Mouse (Mus musculus): ENCODE measurements around the gene Serpina3a. TPM values are rescaled to one million over a fixed set of nuclear protein-coding genes. Genes with fewer than 3 reads are reported as not detected.

Serpina3a gene
- polyA plus RNA-seq, 1 experiment from 2014 or later: not detected

DNA sequence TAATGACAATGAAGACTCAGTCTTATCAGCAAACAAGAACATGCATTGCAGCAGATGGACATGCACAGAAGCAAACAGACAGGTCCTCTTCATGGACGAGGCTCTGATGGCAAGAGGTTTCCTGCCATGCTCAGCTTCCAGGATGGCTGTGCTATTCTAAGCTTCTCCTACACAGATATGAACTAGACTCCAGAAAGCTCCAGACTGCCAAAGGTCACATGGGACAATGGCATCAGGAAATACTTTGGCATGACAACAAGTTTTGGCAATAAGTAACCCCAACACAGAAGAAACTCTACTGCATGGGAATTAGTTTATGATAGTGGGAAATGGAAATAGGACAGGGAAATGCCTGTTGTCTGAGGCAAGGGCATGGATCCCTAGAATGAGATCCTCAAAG is 30.8 kb downstream of the Serpina3a start:
- Histone ChIP-seq H3K27ac (replicated peaks) (no peak overlapping the region), H3K27me3 (replicated peaks) (peaks cover 5% of the 10 kb centered on the region; the same call in 1 of the 2 replicates), H3K4me2 (no peak overlapping the region), H3K4me1 (no peaks in the 10 kb centered on the region), H3K9me3 (no peaks in the 10 kb centered on the region), H3K4me3 (no peak overlapping the region), H3K36me3 (no peaks in the 10 kb centered on the region), H3K9ac (no peak overlapping the region)
- ATAC-seq (ENCODE audit: extremely low read depth, insufficient number of reproducible peaks, low FRiP score, low TSS enrichment): no peak
- WGBS: 36% methylated on average over 1 of the region's 1 CpGs

DNA sequence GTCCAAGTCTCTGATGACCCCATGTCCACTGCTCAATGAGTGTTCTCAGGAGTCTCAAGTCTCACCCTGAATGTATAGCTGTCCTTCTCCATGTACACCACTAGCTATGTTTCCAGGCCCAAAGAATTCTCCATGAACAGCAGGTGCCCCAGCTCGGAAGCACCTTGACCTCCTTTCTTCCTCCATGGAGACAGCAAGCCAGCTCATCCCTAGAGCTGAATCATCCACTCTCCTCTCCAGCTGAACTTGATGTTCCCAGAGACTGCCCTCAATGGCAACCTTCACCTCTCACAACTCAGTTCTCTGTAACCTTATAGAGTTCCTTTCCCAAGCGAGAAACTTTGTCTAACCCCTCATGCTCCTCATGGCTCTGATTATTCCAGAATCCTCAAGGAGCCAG is 33.0 kb downstream of the Serpina3a start:
- no peak for ATAC-seq (ENCODE audit: extremely low read depth, insufficient number of reproducible peaks, low FRiP score, low TSS enrichment)
- WGBS: 61% methylated on average over 2 of the region's 2 CpGs
- H3K4me3 ChIP-seq: no peak overlapping the region
- H3K9ac ChIP-seq: no peak overlapping the region
- no peaks in the 10 kb centered on the region for H3K4me1 ChIP-seq
- no peaks in the 10 kb centered on the region; the same call in 1 of the 2 replicates for H3K27me3 ChIP-seq (replicated peaks)
- no peak overlapping the region for H3K4me2 ChIP-seq
- no peaks in the 10 kb centered on the region for H3K36me3 ChIP-seq
- H3K9me3 ChIP-seq: no peaks in the 10 kb centered on the region
- no peak overlapping the region for H3K27ac ChIP-seq (replicated peaks)

DNA sequence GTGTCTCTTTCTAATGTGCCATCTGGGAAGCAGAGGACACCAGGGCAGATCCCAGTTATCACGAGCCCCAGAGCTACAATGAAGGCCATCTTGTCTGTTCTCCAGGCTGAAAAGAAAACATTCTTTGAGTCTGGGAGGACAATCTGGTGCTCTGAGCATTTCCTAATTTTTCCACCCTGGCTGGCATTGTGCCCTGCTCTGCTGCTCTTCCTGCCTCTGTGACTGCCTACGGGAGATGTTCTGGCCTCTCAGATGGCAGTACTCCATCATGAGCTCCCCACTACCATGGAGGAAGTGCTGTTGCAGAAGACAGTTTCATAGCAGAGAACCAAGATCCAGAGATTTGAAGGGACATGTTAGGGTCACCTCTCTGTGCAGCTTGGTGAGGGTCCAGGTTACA is 39.5 kb downstream of the Serpina3a start:
- WGBS: 57% methylated on average over 2 of the region's 2 CpGs
- Histone ChIP-seq H3K27ac (replicated peaks) (no peak overlapping the region), H3K27me3 (replicated peaks) (no peaks in the 10 kb centered on the region; the same call in 1 of the 2 replicates), H3K4me2 (no peak overlapping the region), H3K9me3 (no peaks in the 10 kb centered on the region), H3K4me3 (no peak overlapping the region), H3K9ac (no peak overlapping the region), H3K36me3 (no peaks in the 10 kb centered on the region), H3K4me1 (no peaks in the 10 kb centered on the region)
- ATAC-seq (ENCODE audit: extremely low read depth, insufficient number of reproducible peaks, low FRiP score, low TSS enrichment): no peak

DNA sequence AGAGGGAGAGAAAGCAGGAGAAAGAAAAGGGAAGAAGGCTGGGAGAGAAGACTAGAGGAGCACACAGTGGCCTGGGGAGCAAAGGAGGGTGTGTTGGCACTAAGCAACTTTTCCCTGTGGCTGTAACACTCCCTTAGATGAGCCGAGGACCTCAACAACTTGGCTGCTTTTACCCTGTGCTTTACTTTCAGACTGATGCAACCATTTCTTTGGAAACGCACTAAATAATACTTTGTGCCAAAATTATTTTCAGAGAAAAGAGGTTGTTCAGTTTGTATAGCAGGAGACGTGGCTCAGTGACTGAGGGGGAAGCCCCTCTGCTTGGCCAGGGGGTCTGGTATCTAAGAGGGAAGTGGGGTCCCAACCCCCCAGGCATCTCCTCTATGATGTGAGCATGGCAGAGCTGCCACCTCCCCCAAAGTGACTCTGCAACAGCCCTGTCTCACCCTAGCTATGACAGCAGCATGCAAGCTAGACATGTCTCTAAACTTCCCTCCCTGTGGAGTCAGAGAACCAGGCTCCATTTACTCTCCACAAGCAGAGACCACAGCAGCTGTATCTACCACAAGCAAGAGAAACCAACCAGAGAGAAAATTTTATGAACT is 40.6 kb downstream of the Serpina3a start:
- Histone ChIP-seq H3K27me3 (replicated peaks) (no peaks in the 10 kb centered on the region; the same call in 1 of the 2 replicates), H3K4me2 (no peak overlapping the region), H3K4me1 (no peaks in the 10 kb centered on the region), H3K27ac (replicated peaks) (no peak overlapping the region), H3K36me3 (no peaks in the 10 kb centered on the region), H3K9me3 (no peaks in the 10 kb centered on the region), H3K9ac (no peak overlapping the region), H3K4me3 (no peak overlapping the region)
- no peak for ATAC-seq (ENCODE audit: extremely low read depth, insufficient number of reproducible peaks, low FRiP score, low TSS enrichment)
- WGBS: 60% methylated on average over 3 of the region's 3 CpGs

DNA sequence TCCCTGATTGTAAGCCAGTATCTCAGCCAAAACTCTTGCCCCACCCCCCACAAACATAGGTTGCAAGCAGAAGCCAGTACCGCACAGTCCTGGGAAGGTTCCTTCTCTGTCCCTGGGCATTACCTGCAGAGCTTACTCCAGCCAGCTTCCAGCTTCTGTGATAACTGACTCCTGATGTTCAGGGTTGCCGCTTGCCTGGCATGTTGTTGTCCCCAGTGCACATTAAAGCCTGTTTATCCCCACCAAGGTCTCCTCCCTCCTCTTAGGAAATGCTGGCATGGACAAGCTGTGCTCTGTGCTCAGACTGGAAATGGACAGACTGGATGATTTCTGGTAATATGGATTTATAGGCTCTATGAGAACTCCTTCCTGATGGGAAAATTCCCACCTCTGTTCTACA is 41.1 kb downstream of the Serpina3a start, which contains the start of gene Serpina3c:
Serpina3c (minus strand) TSS at position 215 of the 400 bp plus-strand sequence.
- H3K9ac ChIP-seq: no peak within 1 kb of the TSS
- 81% methylated on average over 2 of the region's 2 CpGs for WGBS
- H3K4me1 ChIP-seq: no peaks in the 10 kb centered on the region
- H3K27me3 ChIP-seq (replicated peaks): no peaks in the 10 kb centered on the region; the same call in 1 of the 2 replicates
- ATAC-seq (ENCODE audit: extremely low read depth, insufficient number of reproducible peaks, low FRiP score, low TSS enrichment): no peak
- no peaks in the 10 kb centered on the region for H3K36me3 ChIP-seq
- H3K4me3 ChIP-seq: no peak within 1 kb of the TSS
- no peak within 1 kb of the TSS for H3K4me2 ChIP-seq
- no peak within 1 kb of the TSS for H3K27ac ChIP-seq (replicated peaks)
- H3K9me3 ChIP-seq: no peaks in the 10 kb centered on the region

Other genes starting within 250 kb of the Serpina3a start
- gene Serpina1a, start 249.2 kb upstream of the Serpina3a start, polyA plus RNA-seq (2015; fragmentation: Nextera tagmentation; extraction: Ambion mirVana): 3.0 and 11.2 TPM in 2 replicates
- 1.5 and 3.6 TPM in 2 replicates for gene Serpina1c, start 207.8 kb upstream of the Serpina3a start, polyA plus RNA-seq (2015; fragmentation: Nextera tagmentation; extraction: Ambion mirVana)
- gene Serpina1e, start 153.7 kb upstream of the Serpina3a start, polyA plus RNA-seq (2015; fragmentation: Nextera tagmentation; extraction: Ambion mirVana): 1.4 and 3.8 TPM in 2 replicates
- 0.17 TPM in 1 of 2 replicates, not detected in the other for gene Serpina11, start 122.8 kb upstream of the Serpina3a start, polyA plus RNA-seq (2015; fragmentation: Nextera tagmentation; extraction: Ambion mirVana)
- 0.55 and 0.72 TPM in 2 replicates for gene Serpina9, start 99.0 kb upstream of the Serpina3a start, polyA plus RNA-seq (2015; fragmentation: Nextera tagmentation; extraction: Ambion mirVana)
- gene Serpina12, start 68.3 kb upstream of the Serpina3a start, polyA plus RNA-seq (2015; fragmentation: Nextera tagmentation; extraction: Ambion mirVana): 0.04 TPM in 1 of 2 replicates, not detected in the other
- gene Serpina5, start 11.6 kb upstream of the Serpina3a start, polyA plus RNA-seq (2015; fragmentation: Nextera tagmentation; extraction: Ambion mirVana): not detected in 2 replicates
- gene Serpina3b, start 15.3 kb downstream of the Serpina3a start, polyA plus RNA-seq (2015; fragmentation: Nextera tagmentation; extraction: Ambion mirVana): 0.11 and 0.16 TPM in 2 replicates
- gene Serpina3c, start 41.1 kb downstream of the Serpina3a start, polyA plus RNA-seq (2015; fragmentation: Nextera tagmentation; extraction: Ambion mirVana): 0.13 TPM in 1 of 2 replicates, not detected in the other
- gene Serpina3f, start 101.8 kb downstream of the Serpina3a start, polyA plus RNA-seq (2015; fragmentation: Nextera tagmentation; extraction: Ambion mirVana): 0.06 TPM in 1 of 2 replicates, not detected in the other
- gene Serpina3g, start 123.5 kb downstream of the Serpina3a start, polyA plus RNA-seq (2015; fragmentation: Nextera tagmentation; extraction: Ambion mirVana): 2.7 and 2.8 TPM in 2 replicates
- 0.12 and 0.22 TPM in 2 replicates for gene Serpina3i, start 150.4 kb downstream of the Serpina3a start, polyA plus RNA-seq (2015; fragmentation: Nextera tagmentation; extraction: Ambion mirVana)
- not detected in 2 replicates for gene Serpina3j, start 201.8 kb downstream of the Serpina3a start, polyA plus RNA-seq (2015; fragmentation: Nextera tagmentation; extraction: Ambion mirVana)
- gene Serpina3k, start 225.8 kb downstream of the Serpina3a start, polyA plus RNA-seq (2015; fragmentation: Nextera tagmentation; extraction: Ambion mirVana): not detected in 2 replicates
- not detected in 2 replicates for gene Serpina3m, start 225.8 kb downstream of the Serpina3a start, polyA plus RNA-seq (2015; fragmentation: Nextera tagmentation; extraction: Ambion mirVana)

Data from heart, embryonic 13.5 days (tissue).